Mouse (Mus musculus) adrenal gland, postnatal 25 days (tissue): ENCODE measurements around the gene Gm28079. TPM values are rescaled to one million over a fixed set of nuclear protein-coding genes. Genes with fewer than 3 reads are reported as not detected.
"Not testable (repeated sequence)": the region's sequence is repeated elsewhere in the genome, so short reads cannot be mapped to it uniquely, and the experiment has no call there.

Experiments
- DNase-seq: peaks from one replicate; pipeline ENCODE4 v3.0.0; 2021; ENCODE audit warnings: mixed read lengths
- long read RNA-seq: library from polyadenylated mRNA; stranded (forward); transcript quantifications from one replicate; pipeline ENCODE4 v2.0.0, GENCODE M21; 2021
- total RNA-seq: library from RNA; stranded (reverse); gene quantifications from 2 replicates; pipeline ENCODE4 v1.2.3, GENCODE M21; 2021

Gm28079 gene
- total RNA-seq, result not detected in 2 replicates
- long read RNA-seq, result 0 reads

DNA sequence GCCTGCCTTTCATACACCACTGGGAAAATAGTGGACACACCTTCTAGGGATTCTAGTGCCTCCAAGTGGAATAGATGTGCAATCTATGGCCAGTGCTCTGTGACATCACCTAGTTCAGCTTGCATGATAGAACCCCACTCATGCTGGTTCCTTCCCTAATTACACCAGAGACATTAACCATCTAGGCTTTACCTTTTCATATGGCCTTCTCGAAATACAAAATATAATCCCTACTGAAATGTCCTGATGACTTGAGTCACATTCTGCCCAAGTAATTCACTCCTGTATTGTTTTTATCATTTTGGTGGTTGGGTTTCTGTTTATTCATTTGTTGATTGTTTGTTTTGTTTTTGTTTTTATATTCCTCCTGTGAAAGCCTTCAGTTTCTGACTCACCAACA lies at the start of gene Gm28079:
Gene Gm28079, minus strand, starts transcription at position 101 of the 400 bp plus-strand sequence.
- not testable (repeated sequence) for DNase-seq
